Mouse (Mus musculus) retina, adult 2 months (tissue): Measurements from ENCODE around the gene Evi2.

Experiments
- DNase-seq: peaks from one replicate; pipeline ENCODE4 v3.0.0-alpha.2; 2012; ENCODE audit warnings: low read depth, low spot score

Evi2 gene

DNA sequence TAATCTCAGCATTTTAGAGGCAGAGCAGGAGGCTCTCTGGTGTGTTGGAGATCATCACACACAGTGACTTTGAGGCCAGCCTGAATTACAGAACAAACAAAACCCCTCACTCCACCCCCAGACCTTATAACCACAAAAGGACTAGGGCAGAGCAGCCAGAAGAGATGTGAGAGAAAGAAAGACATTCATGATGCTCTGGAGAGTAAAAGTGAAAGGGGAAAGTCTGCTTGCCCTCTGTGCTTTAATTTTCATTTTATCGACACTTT lies 6.1 kb downstream of the Evi2 start:
- no peak for DNase-seq

DNA sequence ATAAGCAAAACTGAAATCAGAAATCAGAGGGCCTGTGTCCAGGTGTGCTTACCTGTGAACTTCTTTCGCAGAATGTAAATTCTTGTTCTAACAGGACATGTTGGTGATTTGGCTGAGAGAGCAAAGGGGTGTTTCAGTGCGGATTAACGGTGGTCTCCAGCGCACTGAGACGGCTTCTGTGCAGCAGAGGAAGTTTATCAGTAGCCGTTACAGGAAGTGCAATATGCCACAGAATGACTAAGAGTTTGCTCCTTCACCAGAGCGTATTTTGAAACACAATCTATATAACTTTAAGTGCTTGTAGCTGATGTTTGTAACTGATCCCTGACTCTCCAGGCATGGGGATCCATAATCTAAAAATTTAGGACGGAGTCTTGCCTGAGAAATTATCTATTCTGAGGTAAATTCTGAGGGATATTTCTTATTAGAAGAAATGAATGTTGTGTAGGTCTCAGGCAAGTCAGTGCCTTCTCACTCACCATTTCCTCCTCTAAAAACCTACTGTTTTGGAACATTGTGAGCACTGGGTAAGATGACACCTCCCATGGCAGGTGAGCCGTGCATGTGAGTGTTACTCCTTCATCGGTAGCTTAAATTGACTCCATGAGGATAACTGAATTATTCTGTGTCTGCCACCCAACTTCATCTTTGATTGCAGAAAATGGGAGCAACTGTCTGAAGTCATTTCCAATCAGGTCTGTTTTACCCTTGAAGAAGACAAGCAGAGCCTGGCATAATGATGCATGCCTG lies 6.7 kb downstream of the Evi2 start, which contains the start of gene Evi2b:
Evi2b (minus strand) TSS at position 203 of the 750 bp plus-strand sequence.
- no peak for DNase-seq

DNA sequence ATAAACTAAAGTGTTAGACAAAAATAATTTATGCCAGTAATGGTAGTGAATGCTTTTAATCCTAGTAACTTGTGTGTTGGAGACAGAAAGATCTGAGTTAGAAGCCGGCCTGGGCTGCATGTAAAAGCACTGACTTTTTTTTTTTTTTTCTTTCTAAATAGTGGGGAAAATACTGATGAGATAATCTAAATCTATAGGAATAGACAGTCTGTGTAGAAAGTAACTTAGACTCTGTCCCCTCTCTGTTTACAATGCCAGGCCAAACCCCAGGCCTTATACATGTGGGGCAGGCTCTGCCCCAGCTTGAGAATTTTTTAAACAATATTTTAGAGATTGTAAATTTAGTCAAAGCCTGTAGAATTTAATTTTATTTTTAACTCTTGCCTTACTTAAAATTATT lies 7.4 kb downstream of the Evi2 start:
- DNase-seq, result no peak

DNA sequence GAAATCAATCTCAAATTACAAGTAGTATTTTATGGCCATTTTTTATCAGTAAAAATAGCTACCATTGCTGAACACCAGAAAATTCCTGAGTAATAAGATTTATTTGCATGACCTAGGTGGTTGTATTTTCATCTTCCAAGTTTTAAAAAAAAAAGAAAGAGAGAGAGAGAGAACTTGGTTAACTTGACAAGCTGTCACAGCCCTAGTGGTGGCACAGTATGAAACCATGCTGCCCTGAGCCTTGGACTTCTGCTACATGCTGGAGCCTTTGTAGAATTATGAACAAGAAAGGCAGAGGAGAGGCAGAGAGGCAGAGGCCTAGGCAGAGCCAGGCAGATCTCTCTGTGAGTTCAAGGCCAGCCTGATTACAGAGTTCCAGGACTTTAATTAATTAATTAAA lies 8.5 kb downstream of the Evi2 start:
- no peak for DNase-seq

DNA sequence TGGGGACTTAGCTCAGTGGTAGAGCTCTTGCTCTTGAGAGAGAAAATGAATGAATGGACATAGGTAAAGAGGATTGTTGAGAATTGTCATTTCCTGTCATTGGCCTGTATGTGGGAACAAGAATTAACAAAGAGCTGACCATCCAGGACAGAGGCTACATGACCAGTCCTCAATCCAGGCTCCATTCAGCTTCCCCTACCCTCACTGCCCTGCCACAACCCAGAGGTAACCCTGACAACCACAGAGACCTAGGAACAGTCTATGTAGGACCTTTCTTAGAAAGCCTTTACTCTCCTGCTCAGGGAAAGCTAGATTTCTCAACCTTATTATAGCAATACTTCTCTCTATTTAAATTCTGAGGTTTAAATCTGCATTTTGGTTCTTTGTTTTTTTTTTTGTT lies 9.6 kb downstream of the Evi2 start:
- no peak for DNase-seq

DNA sequence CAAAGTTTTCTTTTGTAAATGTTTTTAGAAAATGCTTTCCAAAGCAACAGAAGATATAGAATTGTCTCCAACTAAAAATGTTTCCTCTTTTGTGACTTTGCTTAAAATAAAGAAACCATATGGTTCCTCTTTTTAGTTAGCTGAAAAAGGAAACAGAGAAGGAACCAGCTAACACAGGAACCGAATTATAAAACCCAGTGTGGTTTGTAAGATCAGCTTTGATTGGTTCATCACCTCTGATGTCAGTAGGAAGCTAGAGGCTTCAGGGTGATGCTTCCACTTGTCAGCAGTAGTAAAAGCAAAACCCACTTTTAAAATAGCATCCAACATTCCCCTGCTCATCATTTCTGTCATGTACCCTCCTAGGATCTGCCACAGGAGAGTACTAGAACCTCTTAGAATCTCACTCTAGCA lies 10.5 kb downstream of the Evi2 start:
- DNase-seq, result no peak

DNA sequence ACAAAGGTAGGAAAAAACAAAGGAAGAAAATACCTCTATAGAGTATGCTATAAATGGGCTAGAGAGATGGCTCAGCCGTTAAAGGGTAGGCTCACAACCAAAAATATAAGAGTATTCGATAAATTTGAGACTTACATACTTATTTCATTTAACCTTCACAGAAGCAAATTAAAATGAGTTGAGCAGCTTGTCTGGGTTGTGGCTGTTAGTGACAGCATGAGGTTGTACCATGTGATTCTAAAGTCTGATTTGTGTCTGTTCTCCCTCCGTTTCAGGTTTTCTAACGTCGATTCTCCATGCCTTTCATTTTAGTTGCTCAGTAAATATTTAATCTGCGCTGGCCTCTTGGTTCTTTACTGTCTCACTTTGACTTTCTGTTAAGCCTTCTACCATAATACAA lies 11.1 kb downstream of the Evi2 start:
- DNase-seq, result no peak

DNA sequence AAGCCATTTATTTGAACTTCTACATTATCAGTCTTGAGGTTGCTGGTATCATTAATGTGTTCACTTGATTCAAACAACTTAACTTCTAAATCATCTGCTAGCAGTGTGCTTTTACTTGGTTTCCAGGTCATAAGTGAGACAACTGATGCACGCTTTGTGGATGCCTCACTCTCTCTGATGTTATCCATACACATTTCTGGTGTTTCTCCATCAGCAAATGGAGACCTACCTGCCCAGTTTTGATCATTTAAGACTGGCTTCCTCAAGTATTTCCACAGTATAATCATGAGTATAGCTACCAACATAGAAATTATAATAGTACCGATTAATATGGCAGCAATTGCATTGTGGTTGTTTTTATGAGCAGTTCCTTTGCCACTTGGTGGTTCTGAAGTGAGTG lies 14.6 kb downstream of the Evi2 start:
- DNase-seq, result no peak

DNA sequence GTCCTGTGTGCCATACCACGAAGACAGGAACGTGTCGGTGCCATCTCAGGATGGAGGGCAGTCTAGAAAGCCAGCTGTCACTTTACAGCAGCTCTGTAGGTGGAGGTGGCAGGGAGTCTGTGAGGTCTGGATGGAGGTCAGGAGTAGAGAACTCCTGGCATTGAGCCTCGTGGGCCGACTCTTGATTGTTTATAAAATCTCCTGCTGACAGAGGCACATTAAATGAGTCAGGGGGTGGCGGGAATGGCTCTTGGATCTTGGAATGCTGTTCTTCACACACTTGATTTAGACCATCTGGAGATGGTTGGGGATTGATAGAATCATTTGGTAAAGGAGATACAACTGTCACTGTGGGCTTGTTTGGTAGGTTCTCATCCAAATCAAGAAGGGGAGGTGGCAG lies 15.1 kb downstream of the Evi2 start:
- DNase-seq, result no peak

DNA sequence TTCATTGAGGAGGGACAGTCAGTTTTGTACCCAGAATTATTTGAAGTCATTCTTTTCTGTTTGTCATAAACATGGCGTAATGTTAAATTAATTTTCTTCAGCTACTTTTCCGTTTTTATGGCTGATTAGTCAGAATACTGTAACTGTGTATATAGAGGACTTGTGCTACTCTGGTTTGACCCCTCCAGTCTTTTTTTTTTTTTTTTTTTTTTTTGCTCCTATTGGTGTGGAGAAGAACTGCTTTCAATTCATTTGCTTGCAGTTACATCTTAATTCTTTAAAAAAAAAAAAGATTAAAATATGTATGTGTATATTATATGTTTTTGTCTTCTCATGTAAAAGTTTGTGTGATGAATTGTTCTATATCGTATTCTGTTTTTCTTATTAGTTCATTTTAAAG lies 18.4 kb downstream of the Evi2 start:
- no peak for DNase-seq

DNA sequence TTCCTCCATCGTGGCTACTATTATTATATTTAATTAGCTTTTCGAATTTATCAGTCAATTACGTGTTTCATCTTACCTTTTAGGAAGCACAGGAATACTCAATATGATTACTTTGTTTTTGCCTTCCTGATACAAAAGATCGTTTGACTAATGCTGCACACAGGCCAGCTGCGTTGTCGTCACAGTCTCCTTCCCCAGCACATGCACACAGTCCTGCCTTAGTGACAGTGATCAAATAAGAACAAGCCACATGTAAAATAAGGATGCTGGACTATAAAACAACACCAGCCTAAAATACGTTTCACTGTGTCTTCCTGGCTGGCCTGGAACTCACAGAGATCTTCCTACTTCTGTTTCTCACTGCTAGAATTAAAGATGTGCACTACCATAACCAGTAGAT lies 25.9 kb downstream of the Evi2 start:
- no peak for DNase-seq

DNA sequence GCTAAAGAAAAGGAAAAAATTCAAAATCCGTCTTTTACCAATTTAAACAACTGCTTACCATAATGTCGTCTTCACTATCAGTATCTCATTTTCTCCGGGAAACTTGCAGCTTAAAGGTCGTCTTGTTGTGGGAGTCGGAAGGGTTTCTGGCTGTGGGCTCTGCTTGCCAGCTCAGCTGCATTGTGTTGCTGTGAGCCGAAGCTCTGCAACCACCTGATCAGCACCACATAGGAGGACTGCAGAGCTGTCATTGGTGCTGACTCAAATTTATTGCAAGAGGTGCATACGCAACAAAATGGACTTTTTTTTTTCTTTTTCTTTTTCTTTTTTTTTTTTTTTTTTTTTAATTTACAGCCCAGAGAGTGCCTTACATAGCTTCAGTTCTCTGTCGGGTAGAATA lies 26.5 kb downstream of the Evi2 start, which contains the start of gene Omg:
Omg (minus strand) TSS at position 240 of the 400 bp plus-strand sequence.
- no peak for DNase-seq

DNA sequence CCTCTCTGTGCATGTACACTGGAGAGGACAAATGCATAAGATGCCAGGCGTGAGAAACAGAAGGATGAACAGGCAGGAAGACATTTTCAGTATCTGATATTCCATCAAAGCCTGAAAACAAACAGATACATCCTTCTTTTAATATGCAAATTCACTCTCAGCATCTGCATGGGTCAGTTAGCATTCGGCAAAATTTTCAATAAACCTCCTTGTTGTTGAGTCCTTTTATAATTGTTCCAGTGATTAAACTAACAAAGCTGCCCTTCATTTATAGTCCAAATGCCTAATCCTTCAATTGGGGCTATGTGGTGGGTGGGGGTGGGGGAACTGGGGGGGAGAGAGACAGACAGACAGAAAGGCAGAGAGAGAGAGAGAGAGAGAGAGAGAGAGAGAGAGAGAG lies 27.5 kb downstream of the Evi2 start:
- no peak for DNase-seq

DNA sequence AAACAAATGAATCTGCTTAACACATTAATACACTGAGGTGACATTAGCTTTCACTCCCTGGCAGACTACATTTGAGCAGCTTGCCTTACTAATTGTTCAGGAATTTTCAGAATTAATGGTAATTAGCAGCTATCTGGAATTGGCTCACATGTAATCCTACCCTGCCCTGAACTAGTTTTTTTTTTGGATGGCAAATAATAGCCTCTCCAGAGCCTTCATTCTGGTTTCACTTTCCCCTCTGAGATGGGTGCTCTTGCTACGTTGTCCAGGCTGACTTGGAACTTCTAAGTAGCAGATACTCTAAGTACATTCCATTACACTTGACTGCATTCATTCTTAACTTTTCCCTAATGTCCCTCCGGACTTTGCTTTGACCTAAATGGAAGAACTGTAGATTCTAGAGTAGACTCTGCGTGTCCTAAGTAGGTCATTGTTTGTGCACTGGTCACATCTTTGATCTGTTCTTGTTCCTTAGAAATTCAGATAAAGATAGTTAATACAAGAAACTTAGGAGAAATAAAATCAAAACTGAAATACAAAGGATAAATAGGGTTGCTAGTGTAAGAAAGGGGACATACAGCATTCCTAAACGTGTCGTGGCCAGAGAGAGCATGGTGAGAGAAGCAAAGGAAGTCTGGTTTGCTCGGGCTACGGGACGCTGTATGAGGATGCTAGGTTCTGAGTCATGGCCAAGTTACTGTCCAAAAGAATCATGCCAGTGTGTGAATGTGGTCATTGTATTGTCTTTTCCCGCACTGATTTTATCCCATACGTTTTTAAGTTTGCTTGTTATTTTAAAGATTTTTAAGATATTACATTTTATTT lies 35.2 kb downstream of the Evi2 start:
- DNase-seq, result no peak

DNA sequence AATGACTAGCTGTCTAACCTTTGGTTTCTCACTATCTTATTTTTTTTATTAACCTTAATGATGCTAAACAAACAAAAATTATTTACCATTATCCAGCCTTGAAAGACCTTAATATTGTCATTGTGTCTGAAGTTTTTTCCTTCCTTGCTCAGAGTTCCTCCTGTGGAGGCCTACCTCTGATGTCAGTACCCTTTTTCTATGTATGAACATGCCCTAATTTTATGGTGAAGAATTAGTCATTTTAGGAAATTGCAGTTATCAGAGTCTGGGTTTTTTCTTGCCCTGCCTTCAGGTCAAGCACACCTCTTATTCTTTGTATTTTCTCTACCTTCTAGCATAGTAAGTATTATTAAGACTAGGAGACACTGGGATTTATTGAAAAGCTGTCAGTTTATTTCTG lies 45.7 kb downstream of the Evi2 start:
- no peak for DNase-seq

DNA sequence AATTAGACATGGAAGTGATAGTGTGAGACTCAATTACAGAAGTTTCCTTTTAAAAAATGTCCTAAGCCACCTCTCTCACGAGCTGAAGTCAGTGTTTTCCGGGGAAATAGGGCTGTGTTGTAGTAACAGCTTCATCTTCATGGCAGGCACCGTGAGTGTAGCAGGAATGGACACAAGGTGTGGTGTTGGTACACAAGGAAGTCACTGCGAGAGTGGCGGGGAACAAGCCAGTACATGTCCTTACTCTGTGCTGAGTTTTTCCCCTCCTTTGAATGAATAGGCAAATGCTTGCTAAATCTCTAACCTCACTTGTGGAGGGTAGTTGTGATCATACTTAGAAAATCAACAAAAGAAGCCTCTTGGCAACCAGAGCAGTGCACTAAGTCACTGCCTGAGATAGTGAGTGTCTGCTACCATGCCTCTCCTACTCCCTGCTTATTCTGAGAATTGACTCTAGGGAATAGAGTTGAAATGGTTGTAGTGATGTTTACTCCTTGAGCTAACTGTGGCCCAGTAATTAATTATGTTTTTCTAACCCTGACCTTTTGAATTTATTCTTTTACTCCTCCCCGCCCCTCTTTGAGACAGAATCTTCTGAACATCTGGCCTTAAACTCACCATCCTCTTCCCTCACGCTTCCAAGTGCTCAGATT lies 46.4 kb downstream of the Evi2 start:
- no peak for DNase-seq

DNA sequence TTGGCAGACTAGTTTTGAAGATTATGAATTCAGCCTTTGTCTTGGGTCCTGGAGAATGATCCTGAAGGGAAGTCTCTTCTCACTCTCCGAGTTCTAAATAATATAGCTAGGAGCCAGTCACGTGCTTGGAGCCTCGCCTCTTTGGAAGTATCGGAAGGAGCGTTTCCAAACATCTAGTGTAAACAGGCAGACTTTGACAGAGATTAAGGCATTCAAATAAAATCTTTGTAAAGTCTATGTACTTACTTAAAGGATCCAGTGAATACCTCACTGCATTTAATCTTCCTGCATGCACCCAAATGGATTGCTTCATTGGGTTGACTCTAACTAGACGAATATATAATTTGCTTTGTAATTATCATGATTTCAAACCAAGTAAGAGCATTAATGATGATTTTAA lies 47.0 kb downstream of the Evi2 start:
- DNase-seq, result no peak

DNA sequence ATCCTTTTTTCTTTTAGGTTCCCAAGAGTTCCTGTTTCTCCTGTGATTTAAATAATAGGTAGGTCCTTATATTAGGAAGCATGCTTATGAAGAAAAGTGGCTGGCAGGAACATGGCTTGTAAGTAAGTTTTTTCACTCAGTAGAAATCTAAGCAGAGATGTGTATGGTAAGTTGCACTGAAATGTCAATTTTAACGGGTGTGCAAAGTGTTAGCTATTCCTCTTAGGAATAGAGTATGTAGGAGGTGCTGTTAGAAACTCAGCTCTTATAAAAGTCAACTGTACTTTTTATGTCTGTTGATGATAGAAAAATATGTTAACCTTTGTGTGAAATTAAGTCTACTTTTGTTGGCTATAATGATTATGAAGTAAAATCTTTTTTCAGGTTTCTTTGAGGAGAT lies 62.3 kb downstream of the Evi2 start:
- no peak for DNase-seq
